Mouse (Mus musculus): ENCODE measurements at regions not wholly inside any gene's neighbourhood (a gene's known extent, or its start where the extent isn't known, plus 50 kb on each side); places are given as distances from the start of the nearest gene placed in this dataset.
A peak's percentile ranks its signal among the peaks of the same experiment; 100 is the strongest.

DNA sequence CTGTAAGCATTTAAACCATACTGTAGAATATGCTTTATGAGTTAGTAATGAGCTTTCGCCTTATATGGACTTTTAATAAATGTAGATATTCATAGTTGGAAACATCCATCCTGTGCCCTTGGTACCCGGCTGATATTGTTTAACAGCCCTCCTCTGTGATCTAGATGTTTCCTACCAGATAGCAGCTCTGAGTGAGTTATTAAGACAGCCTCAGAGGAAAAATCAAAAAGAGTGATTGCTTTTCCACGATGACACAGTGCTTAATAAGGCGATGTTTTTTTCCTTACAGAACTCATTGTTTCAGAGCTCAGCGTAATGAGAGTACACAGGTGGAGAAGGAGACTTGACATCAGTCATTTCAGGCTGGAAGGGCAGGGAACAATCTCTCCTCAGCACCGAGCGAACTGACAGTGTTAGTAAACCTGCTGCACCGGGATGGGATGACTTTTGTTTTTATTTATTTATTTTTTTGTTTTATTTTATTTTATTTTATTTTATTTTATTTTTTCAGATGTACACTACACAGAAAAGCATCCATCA lies 264.4 kb downstream of the Lmbrd1 start:
- H3K4me2 ChIP-seq (replicated peaks; ENCODE audit: low read depth, low read length), result no peak overlapping the region
- ATAC-seq (ENCODE audit: low FRiP score), result peak; percentile 78

DNA sequence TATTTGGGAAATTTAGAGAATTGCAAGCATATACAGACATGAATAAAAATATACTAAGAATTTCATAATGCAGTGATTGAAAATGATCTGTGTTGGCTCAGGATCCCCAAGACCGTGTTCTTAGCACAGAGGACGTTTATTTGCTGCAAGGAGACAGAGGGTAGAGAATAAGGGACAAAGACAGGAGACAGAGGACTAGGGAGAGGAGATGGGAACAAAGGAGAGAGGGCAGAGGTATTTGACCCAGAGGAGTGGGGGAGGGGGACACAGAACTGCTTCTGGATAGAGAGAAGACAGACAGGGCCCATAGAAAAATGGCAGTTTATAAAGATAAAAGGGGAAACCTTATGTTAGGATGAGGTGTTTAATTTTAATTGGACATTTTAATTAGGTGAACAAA lies 265.0 kb downstream of the Lmbrd1 start:
- ATAC-seq (ENCODE audit: low FRiP score) (peak; percentile 58), DNase-seq (ENCODE audit: low spot score) (peak; percentile 30)
- Histone ChIP-seq H3K9ac (ENCODE audit: low read depth, low read length) (no peak overlapping the region), H3K27me3 (ENCODE audit: control insufficient read depth, insufficient read depth, low read length) (no peaks in the 10 kb centered on the region), H3K36me3 (ENCODE audit: control insufficient read depth, insufficient read depth, low read length) (no peaks in the 10 kb centered on the region), H3K4me2 (replicated peaks; ENCODE audit: low read depth, low read length) (no peak overlapping the region), H3K4me1 (replicated peaks; ENCODE audit: control insufficient read depth, insufficient read depth, low read length) (no peaks in the 10 kb centered on the region), H3K9me3 (ENCODE audit: control insufficient read depth, low read length) (no peaks in the 10 kb centered on the region), H3K27ac (ENCODE audit: low read depth, low read length) (no peak overlapping the region), H3K4me3 (ENCODE audit: low read depth, low read length) (no peak overlapping the region)
- WGBS, result 12% methylated on average over 2 of the region's 2 CpGs

More for the DNA sequence above, 264.4 kb downstream of the Lmbrd1 start:
- Histone ChIP-seq H3K4me3 (ENCODE audit: low read depth, low read length) (no peak overlapping the region), H3K4me1 (replicated peaks; ENCODE audit: control insufficient read depth, insufficient read depth, low read length) (no peaks in the 10 kb centered on the region), H3K27me3 (ENCODE audit: control insufficient read depth, insufficient read depth, low read length) (no peaks in the 10 kb centered on the region), H3K36me3 (ENCODE audit: control insufficient read depth, insufficient read depth, low read length) (no peaks in the 10 kb centered on the region), H3K9ac (ENCODE audit: low read depth, low read length) (no peak overlapping the region), H3K27ac (ENCODE audit: low read depth, low read length) (no peak overlapping the region), H3K9me3 (ENCODE audit: control insufficient read depth, low read length) (no peaks in the 10 kb centered on the region)
- 76% methylated on average over 8 of the region's 8 CpGs for WGBS
- no peak for DNase-seq (ENCODE audit: low spot score)

DNA sequence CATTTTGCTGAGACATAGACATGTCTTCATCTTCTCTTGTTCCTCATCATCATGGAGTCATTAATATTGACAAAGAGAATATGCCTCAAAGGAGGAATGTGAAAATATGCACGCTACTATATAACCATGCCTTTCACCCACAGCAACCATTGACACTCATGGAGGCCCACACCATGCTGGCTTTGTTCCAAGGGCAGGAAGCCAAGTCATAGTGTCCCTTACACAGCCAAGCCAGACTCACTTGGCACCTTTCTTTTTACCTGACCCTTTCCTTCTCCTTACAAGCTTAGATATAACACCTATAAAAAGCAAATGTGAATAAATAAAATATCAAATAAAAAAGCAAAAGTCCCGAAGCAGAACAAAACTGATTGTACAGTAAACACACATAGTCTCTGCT lies 294.3 kb downstream of the Lmbrd1 start:
- Histone ChIP-seq H3K9ac (ENCODE audit: low read depth, low read length) (no peak overlapping the region), H3K9me3 (ENCODE audit: control insufficient read depth, low read length) (no peaks in the 10 kb centered on the region), H3K27me3 (ENCODE audit: control insufficient read depth, insufficient read depth, low read length) (no peaks in the 10 kb centered on the region), H3K36me3 (ENCODE audit: control insufficient read depth, insufficient read depth, low read length) (no peaks in the 10 kb centered on the region), H3K4me2 (replicated peaks; ENCODE audit: low read depth, low read length) (no peak overlapping the region), H3K27ac (ENCODE audit: low read depth, low read length) (no peak overlapping the region), H3K4me3 (ENCODE audit: low read depth, low read length) (no peak overlapping the region), H3K4me1 (replicated peaks; ENCODE audit: control insufficient read depth, insufficient read depth, low read length) (no peaks in the 10 kb centered on the region)
- ATAC-seq (ENCODE audit: low FRiP score) (no peak), DNase-seq (ENCODE audit: low spot score) (no peak)
- 92% methylated on average over 2 of the region's 2 CpGs for WGBS

DNA sequence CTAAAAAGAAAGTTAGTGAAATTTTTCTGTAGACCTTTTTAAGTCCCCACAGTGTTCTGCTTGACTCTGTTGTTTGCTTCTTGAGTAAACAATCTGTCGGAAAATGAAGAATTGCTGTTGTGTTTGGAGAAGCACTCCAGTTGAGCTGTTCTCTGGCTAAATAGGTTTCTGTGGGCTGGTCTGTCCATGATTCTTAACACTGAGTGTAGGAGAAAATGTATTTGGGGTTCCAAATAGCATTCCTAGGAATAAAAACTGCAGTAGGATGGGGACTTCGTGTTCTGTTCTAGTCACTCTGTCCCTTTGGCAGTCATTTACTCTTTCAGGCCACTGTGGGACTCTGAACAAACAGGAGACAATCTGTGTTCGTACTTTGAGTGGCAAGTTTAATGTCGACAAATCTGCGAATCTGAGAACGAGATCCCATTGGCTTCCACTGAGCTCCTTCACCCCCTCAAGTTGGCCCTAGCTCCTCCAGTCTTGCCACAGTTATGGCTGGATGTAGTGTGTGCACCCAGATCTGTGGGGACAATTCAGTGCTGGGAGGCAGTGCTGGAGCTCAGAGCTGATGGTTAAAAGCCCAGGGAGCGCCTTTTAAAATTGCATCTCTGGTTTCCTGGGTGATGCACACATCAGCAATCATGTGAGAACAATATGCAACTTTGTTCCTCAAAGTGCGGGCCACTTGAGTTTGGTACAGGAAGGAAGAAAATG lies 330.2 kb downstream of the Lmbrd1 start:
- H3K4me1 ChIP-seq (replicated peaks; ENCODE audit: control insufficient read depth, insufficient read depth, low read length), result no peaks in the 10 kb centered on the region
- no peak for DNase-seq (ENCODE audit: low spot score)
- no peak overlapping the region for H3K9ac ChIP-seq (ENCODE audit: low read depth, low read length)
- H3K27ac ChIP-seq (ENCODE audit: low read depth, low read length), result no peak overlapping the region
- H3K4me3 ChIP-seq (ENCODE audit: low read depth, low read length), result no peak overlapping the region
- no peak for ATAC-seq (ENCODE audit: low FRiP score)
- no peak overlapping the region for H3K4me2 ChIP-seq (replicated peaks; ENCODE audit: low read depth, low read length)
- no peaks in the 10 kb centered on the region for H3K36me3 ChIP-seq (ENCODE audit: control insufficient read depth, insufficient read depth, low read length)
- 76% methylated on average over 8 of the region's 8 CpGs for WGBS
- H3K9me3 ChIP-seq (ENCODE audit: control insufficient read depth, low read length), result no peaks in the 10 kb centered on the region
- no peaks in the 10 kb centered on the region for H3K27me3 ChIP-seq (ENCODE audit: control insufficient read depth, insufficient read depth, low read length)

DNA sequence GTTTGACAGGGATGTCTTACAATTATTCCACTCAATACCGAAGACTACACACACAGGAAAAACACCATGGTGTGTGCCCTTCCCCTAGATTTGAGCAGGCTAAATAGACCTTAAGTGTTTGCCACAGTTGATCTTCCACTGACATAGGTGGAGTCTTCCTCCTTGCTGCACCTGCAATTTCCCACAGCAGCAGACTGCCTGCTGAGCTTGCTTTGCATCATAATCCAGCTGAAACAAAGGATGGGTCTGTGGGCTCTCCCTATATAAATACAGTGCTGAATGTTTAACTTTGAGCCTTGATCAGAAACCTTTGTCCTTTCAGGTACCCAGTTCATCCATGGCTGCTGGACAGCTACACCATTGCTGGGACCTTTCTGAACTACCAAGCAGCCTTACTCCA lies 334.3 kb downstream of the Lmbrd1 start:
- Histone ChIP-seq H3K4me1 (replicated peaks; ENCODE audit: control insufficient read depth, insufficient read depth, low read length) (no peaks in the 10 kb centered on the region), H3K27ac (ENCODE audit: low read depth, low read length) (no peak overlapping the region), H3K27me3 (ENCODE audit: control insufficient read depth, insufficient read depth, low read length) (no peaks in the 10 kb centered on the region), H3K9me3 (ENCODE audit: control insufficient read depth, low read length) (no peaks in the 10 kb centered on the region), H3K4me3 (ENCODE audit: low read depth, low read length) (no peak overlapping the region), H3K4me2 (replicated peaks; ENCODE audit: low read depth, low read length) (no peak overlapping the region), H3K9ac (ENCODE audit: low read depth, low read length) (no peak overlapping the region), H3K36me3 (ENCODE audit: control insufficient read depth, insufficient read depth, low read length) (no peaks in the 10 kb centered on the region)
- DNase-seq (ENCODE audit: low spot score) (no peak), ATAC-seq (ENCODE audit: low FRiP score) (no peak)
- WGBS, result 62% methylated on average over 1 of the region's 1 CpGs

Data from hindbrain, embryonic 11.5 days (tissue).